Mouse (Mus musculus) ES-Bruce4 (cell line): ENCODE data around the gene Eif3l. TPM values are rescaled to one million over a fixed set of nuclear protein-coding genes. Genes with fewer than 3 reads are reported as not detected.
A peak's percentile ranks its signal among the peaks of the same experiment; 100 is the strongest.

Experiments used
- H3K27ac ChIP-seq: 2 replicates; pipeline ENCODE4 v1.5.1; 2012; ENCODE audit warnings: low read length, inconsistent platforms; ENCODE audit not compliant: insufficient read depth
- H3K27me3 ChIP-seq: 2 replicates; pipeline ENCODE4 v1.6.1; 2012; ENCODE audit warnings: mild to moderate bottlenecking, low read length, inconsistent platforms; ENCODE audit not compliant: control insufficient read depth, poor library complexity, insufficient read depth, severe bottlenecking
- H3K36me3 ChIP-seq: 2 replicates; pipeline ENCODE4 v1.6.1; 2012; ENCODE audit warnings: inconsistent platforms, mild to moderate bottlenecking, low read length, moderate library complexity; ENCODE audit not compliant: control insufficient read depth, poor library complexity, insufficient read depth, severe bottlenecking
- H3K4me1 ChIP-seq: one replicate; pipeline ENCODE4 v1.8.1; 2011; ENCODE audit warnings: low read length; ENCODE audit not compliant: control insufficient read depth, insufficient read depth
- H3K4me3 ChIP-seq: 2 replicates; pipeline ENCODE4 v1.5.1; 2011; ENCODE audit warnings: low read depth, mild to moderate bottlenecking, low read length
- H3K9ac ChIP-seq: 2 replicates; pipeline ENCODE4 v1.6.1; 2012; ENCODE audit warnings: low read depth, mild to moderate bottlenecking, inconsistent platforms; ENCODE audit not compliant: poor library complexity, severe bottlenecking
- H3K9me3 ChIP-seq: replicated peaks from 2 replicates; pipeline ENCODE4 v1.6.1; 2012; ENCODE audit warnings: mild to moderate bottlenecking, low read length, inconsistent platforms; ENCODE audit not compliant: control insufficient read depth, poor library complexity, insufficient read depth, severe bottlenecking
- CTCF ChIP-seq: IDR thresholded peaks from one replicate; pipeline ENCODE4 v1.8.1; 2011; ENCODE audit warnings: low read depth, low read length
- EP300 ChIP-seq: IDR thresholded peaks from 2 replicates; pipeline ENCODE4 v1.6.1; 2011; ENCODE audit warnings: low read depth, low read length; ENCODE audit not compliant: insufficient read depth
- POLR2A ChIP-seq: IDR thresholded peaks from one replicate; pipeline ENCODE4 v1.8.1; 2011; ENCODE audit warnings: low read length; ENCODE audit not compliant: insufficient read depth
- polyA plus RNA-seq: library from polyadenylated mRNA; stranded (reverse); fragments of >200 nt; gene quantifications from 2 replicates; pipeline ENCODE4 v1.2.4, GENCODE M21; 2011; ENCODE audit warnings: low read depth; ENCODE audit not compliant: missing spikeins, insufficient read depth, insufficient read length

Eif3l gene
- polyA plus RNA-seq = 598 and 608 TPM in 2 replicates

DNA sequence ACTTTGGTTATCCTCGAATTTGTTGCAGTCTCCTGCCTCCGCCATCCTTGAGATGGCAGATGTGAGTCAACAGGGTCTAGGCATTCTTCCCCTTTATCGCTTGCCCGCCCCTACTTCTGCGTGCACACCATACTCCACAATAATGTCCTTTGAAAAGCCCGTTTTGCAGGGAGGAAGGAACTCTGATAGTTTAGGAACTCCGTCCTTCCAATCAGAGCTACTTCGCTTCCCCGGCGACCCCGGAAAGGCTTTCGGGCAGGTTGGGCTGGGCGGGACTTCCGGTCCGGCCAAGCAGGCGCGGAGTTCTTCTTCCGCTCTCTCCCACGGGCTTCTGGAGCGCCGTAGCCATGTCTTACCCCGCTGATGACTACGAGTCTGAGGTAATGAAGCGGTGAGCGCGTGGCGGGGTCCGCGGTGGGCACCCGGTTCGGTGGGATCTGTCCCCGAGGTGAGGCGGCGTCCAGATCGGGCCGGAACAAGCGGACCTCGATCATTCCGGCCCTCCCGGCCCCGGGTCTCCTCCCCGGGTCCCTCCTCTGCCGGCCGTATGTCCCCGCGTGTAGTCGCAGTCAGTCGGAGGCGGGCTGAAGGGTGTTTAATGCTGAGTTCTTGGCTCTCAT is at the start of gene Eif3l:
Gene Eif3l, plus strand, starts transcription at position 267 of the 620 bp plus-strand sequence.
- TF ChIP-seq CTCF = no peak
- Histone ChIP-seq H3K9ac (peak within 1 kb of the TSS; percentile 84), H3K27ac (peak within 1 kb of the TSS; percentile 92), H3K27me3 (no peaks in the 10 kb centered on the region), H3K4me1 (peaks cover 4% of the 10 kb centered on the region), H3K9me3 (no peaks in the 10 kb centered on the region), H3K36me3 (peaks cover 37% of the 10 kb centered on the region), H3K4me3 (peak within 1 kb of the TSS; percentile 95)

GRCm38 (mm10) chr15:79025687-79026308 is 49.2 kb upstream of the Eif3l start:
- Histone ChIP-seq H3K4me1 (no peaks in the 10 kb centered on the region), H3K9me3 (no peaks in the 10 kb centered on the region), H3K36me3 (no peaks in the 10 kb centered on the region), H3K27ac (no peak overlapping the region), H3K4me3 (no peak overlapping the region), H3K27me3 (no peaks in the 10 kb centered on the region), H3K9ac (peak overlapping the region; percentile 1; the same call in 1 of the 2 replicates)
- TF ChIP-seq CTCF (no peak), EP300 (no peak), POLR2A (no peak)

- Histone ChIP-seq H3K27me3 (no peaks in the 10 kb centered on the region), H3K9ac (peak overlapping the region; percentile 97), H3K4me3 (no peak overlapping the region), H3K36me3 (no peaks in the 10 kb centered on the region), H3K4me1 (no peaks in the 10 kb centered on the region), H3K9me3 (no peaks in the 10 kb centered on the region), H3K27ac (no peak overlapping the region)
- TF ChIP-seq EP300 (no peak), POLR2A (no peak), CTCF (no peak)
Measured at GRCm38 (mm10) chr15:79026511-79027290, 48.3 kb upstream of the Eif3l start.

DNA sequence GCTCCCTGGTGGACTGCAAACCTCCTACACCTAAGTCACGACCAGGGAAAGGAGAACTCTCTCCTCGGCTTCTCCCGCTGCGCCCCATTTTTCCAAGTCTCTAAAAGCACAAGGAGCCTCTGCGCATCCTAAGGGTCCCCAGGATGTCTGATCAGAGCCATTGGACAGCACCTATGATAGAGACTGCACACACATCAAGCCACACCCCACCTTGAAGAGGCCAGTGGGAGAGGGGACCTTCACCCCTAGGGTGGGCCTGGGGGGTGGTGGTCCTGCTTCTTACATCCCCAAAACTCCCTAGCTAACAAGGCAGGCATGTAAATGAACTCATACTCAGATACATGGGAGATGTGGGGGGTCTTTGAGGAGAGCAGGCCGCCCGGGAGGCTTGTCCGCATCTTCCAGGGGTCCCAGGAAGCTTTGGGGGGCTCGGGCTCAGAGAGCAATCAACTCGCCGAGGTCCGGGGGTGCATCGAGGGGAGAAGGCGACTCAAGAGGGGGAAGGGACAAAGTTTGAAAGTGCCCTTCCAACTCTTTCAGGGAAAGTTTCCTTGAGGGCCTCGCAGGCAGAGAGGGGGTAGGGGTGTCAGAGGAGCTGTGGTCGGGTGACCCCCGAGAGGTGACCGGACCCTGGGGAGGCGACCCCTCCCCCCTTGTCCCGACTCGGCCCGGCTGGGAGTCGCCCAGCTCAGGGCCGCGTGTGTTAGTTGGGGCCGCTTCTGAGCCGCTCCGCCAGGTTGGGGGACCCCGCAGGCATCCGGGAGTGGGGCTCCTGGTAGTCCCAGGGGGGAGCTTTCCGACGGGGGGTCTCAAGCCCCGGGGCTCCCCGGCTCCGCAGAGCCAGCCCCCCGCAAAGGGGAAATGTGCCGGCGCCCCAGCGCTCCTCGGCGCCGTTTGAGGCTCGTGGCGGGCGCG is 47.4 kb upstream of the Eif3l start:
- H3K9ac ChIP-seq = peak overlapping the region; percentile 97
- no peaks in the 10 kb centered on the region for H3K36me3 ChIP-seq
- TF ChIP-seq EP300 = no peak
- no peak for TF ChIP-seq POLR2A
- TF ChIP-seq CTCF = no peak
- H3K27ac ChIP-seq = no peak overlapping the region
- H3K27me3 ChIP-seq = no peaks in the 10 kb centered on the region
- no peaks in the 10 kb centered on the region for H3K9me3 ChIP-seq
- H3K4me1 ChIP-seq = no peaks in the 10 kb centered on the region
- H3K4me3 ChIP-seq = peak overlapping the region; percentile 67

DNA sequence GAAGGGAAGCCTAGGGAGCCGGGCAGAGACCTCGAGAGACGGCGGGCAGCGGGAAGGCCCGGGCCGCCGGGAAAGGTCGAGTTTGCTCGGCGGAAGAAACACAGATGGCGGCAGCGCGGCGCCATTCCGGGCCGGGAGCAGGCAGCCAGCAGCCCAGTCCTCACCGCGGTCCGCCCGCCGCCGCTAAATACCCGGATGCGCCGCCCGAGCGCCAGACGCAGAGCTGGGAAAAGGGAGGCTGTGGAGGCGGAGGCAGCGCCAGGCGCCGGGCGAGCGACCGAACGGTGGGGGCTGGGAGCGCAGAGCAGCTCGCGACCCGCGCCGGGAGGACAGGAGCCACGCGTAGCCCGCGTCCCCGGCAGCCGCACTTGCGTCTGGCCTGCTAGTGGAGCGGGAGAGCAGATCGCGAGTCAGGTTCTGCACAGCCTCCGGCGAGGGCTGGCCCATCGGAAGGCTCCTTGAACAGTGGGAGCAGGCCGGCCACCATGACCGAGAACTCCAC is 46.7 kb upstream of the Eif3l start, which contains the start of gene H1f0:
Gene H1f0, plus strand, starts transcription at position 214 of the 502 bp plus-strand sequence.
- Histone ChIP-seq H3K36me3 (no peaks in the 10 kb centered on the region), H3K27me3 (no peaks in the 10 kb centered on the region), H3K4me3 (peak within 1 kb of the TSS; percentile 67), H3K9me3 (no peaks in the 10 kb centered on the region), H3K9ac (peak within 1 kb of the TSS; percentile 97), H3K27ac (no peak within 1 kb of the TSS), H3K4me1 (no peaks in the 10 kb centered on the region)
- TF ChIP-seq POLR2A = no peak
- TF ChIP-seq CTCF = no peak
- 0 out of 2 replicates have a peak, but pooled peaks have one; percentile 25 for TF ChIP-seq EP300
